Mouse (Mus musculus) stomach, postnatal 0 days (tissue): ENCODE results near the gene Ubc.

Experiments
- CTCF ChIP-seq: IDR thresholded peaks from 2 replicates; pipeline ENCODE4 v1.5.1; 2016; ENCODE audit warnings: antibody characterized with exemption, low read depth, mild to moderate bottlenecking, moderate library complexity
- EP300 ChIP-seq: optimal IDR thresholded peaks from 2 replicates; pipeline ENCODE3; 2016; ENCODE audit warnings: antibody characterized with exemption

- TF ChIP-seq EP300: no peak
- no peak for TF ChIP-seq CTCF
These were observed 31.8 kb downstream of the Ubc start for GRCm38 (mm10) chr5:125358270-125358608.
